Mouse (Mus musculus) embryonic fibroblast, embryonic 13.5 days (primary cell): ENCODE data around the gene Hnrnpd. TPM values are rescaled to one million over a fixed set of nuclear protein-coding genes. Genes with fewer than 3 reads are reported as not detected.
A peak's percentile ranks its signal among the peaks of the same experiment; 100 is the strongest.

Source experiments
- H3K27ac ChIP-seq: 2 replicates; pipeline ENCODE4 v1.5.1; 2012; ENCODE audit warnings: low read length, control low read depth, inconsistent platforms; ENCODE audit not compliant: insufficient read depth
- H3K4me1 ChIP-seq: 2 replicates; pipeline ENCODE4 v1.6.1; 2011; ENCODE audit warnings: low read length; ENCODE audit not compliant: control insufficient read depth, insufficient read depth
- H3K4me3 ChIP-seq: 2 replicates; pipeline ENCODE4 v1.5.1; 2011; ENCODE audit warnings: mild to moderate bottlenecking, control low read depth, low read length; ENCODE audit not compliant: insufficient read depth
- CTCF ChIP-seq: IDR thresholded peaks from 2 replicates; pipeline ENCODE4 v1.5.1; 2011; ENCODE audit warnings: mild to moderate bottlenecking, control low read depth, low read length, moderate library complexity, borderline replicate concordance; ENCODE audit not compliant: insufficient read depth
- POLR2A ChIP-seq: IDR thresholded peaks from 2 replicates; pipeline ENCODE4 v1.6.1; 2011; ENCODE audit warnings: low read depth, mild to moderate bottlenecking, control low read depth, low read length, moderate library complexity
- polyA plus RNA-seq: library from polyadenylated mRNA; stranded (reverse); fragments of >200 nt; gene quantifications from 2 replicates; pipeline ENCODE4 v1.2.4, GENCODE M21; 2011; ENCODE audit warnings: low read depth; ENCODE audit not compliant: missing spikeins, insufficient read length

The Hnrnpd gene
- polyA plus RNA-seq, 1 experiment: 380 TPM

DNA sequence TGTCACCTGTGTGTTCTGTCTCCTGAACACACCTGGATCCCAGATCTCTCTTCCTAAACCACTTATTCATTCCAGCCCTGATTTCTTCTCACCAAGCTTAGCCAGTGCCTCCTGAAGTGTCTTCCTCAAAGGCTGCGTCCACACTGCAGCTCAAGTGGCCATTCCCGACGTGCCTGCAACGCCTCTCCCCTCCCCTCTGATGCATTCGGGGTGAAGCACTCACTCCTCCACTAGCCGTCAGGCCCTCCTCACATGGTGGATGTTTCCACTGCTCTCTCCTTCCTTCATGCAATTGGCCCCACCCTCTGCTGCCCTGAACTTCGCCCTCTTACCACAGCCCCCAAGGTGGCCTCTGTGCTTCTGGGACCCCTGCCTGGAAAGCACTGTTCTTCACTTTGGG is 63.2 kb downstream of the Hnrnpd start:
- H3K4me1 ChIP-seq: no peaks in the 10 kb centered on the region
- no peak overlapping the region for H3K4me3 ChIP-seq
- no peak for TF ChIP-seq CTCF
- TF ChIP-seq POLR2A: no peak
- H3K27ac ChIP-seq: no peak overlapping the region

DNA sequence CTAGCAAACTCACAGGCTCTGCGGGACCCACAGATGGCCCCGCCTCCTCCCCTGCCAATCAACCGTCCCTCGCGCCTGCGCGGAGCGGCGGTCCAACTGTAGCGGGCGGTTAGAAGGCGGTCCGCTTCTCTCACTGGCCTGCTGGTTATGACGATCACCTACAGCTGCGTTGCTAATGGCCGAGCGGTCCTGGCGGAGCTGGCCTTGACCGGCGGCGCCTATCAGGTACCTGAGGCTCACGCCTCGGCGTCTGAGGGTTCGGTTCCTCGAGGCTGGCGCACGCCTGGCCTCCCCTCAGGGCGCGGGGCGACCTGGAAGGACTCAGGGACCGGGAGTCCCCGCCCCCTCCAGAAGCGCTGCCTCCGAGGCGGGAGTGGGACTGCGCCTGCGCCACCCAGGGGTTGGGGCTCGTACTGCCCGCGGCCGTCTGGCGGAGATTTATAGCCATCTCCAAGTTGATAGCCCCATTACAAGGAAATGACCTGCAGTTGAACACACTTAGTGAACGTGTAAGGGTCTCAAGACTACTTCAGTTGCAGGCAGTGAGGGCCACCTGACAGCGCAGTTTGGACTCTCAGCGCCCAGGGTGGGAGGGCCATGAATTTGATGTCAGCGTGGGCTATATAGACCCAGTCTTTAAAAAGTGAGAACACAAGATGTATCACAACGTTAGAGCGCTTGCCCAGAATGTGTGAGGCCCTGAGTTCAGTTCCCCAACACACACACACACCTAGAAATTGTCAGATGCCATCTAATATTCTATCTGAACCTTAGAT is 72.4 kb downstream of the Hnrnpd start, which contains the start of gene Vamp9:
Vamp9 (plus strand) TSS at position 74 of the 776 bp plus-strand sequence.
- TF ChIP-seq POLR2A (peak; percentile 74), CTCF (no peak)
- H3K27ac ChIP-seq: peak within 1 kb of the TSS; percentile 65
- H3K4me1 ChIP-seq: no peaks in the 10 kb centered on the region
- peak within 1 kb of the TSS; percentile 61 for H3K4me3 ChIP-seq

Other genes starting within 250 kb of the Hnrnpd start
- gene Rasgef1b, start 249.9 kb downstream of the Hnrnpd start, polyA plus RNA-seq: 1.3 and 2.1 TPM in 2 replicates
- not detected in 2 replicates for gene Vamp9, start 72.7 kb downstream of the Hnrnpd start, polyA plus RNA-seq
- 2.4 and 2.5 TPM in 2 replicates for gene 4930524J08Rik, start 123 bp upstream of the Hnrnpd start, polyA plus RNA-seq
- 155 and 231 TPM in 2 replicates for gene Hnrnpdl, start 60.7 kb upstream of the Hnrnpd start, polyA plus RNA-seq
- gene Enoph1, start 61.0 kb upstream of the Hnrnpd start, polyA plus RNA-seq: 20.1 and 23.7 TPM in 2 replicates
- not detected in 2 replicates for gene Tmem150c, start 180.9 kb upstream of the Hnrnpd start, polyA plus RNA-seq